1 mouse cellular context compared by ENCODE assay signal in genomic region chr5:134647394-134647793, GRCm38 (mm10).
A peak's percentile ranks its signal among the peaks of the same experiment; 100 is the strongest.
TF ChIP-seq lines count a peak whose summit lies in the region.

No protein-coding gene starts in this region.

TF ChIP-seq in ES-E14, 5 proteins besides CTCF, POLR2A, EP300 and RAD21:
- TF ChIP-seq ZNF384 (IDR thresholded peaks at IDR 0.05; ENCODE audit: low read depth, low read length) (0 out of 2 replicates have a peak, but pooled peaks have one; percentile 19), HCFC1 (IDR thresholded peaks at IDR 0.05; ENCODE audit: borderline replicate concordance, insufficient read depth, low read length) (no peak)
TF ChIP-seq in ES-E14: peak in this region for 1.
